Mouse (Mus musculus): ENCODE measurements around the gene Prap1. TPM values are rescaled to one million over a fixed set of nuclear protein-coding genes. Genes with fewer than 3 reads are reported as not detected.

Prap1 gene
- polyA plus RNA-seq, 1 experiment, result 1.1 TPM

DNA sequence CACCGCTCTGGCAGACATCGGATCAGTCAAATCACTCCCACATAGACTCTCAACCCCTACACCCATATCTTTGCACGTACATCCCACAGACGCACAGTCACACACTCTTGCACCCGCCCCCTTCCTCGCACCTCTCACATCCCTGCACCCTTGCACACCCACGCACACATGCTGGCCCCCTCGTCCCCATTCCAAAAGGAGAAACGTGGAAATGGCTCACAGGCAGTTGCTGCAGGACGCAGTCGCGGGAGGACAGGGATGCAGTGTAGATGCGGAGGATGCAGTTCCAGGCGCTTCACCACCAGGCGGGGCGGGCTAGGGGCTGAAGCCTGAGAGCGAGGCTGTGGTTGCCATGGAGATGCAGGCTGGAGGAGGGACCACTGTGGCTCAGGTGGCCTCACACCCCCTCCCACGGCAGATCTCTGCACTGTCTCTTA is 10.9 kb upstream of the Prap1 start, which contains the start of gene Caly:
Gene Caly (minus strand): TSS at position 307 of the 437 bp plus-strand sequence.
- DNase-seq, result no peak
- WGBS, result 5% methylated on average over 18 of the region's 18 CpGs
- TF ChIP-seq CTCF (conservative IDR thresholded peaks at IDR 0.05; ENCODE audit: insufficient read depth, insufficient read length, low read depth, low read length), result 0 out of 2 replicates have a peak, but pooled peaks have one; percentile 13
- TF ChIP-seq POLR2A (IDR thresholded peaks at IDR 0.05; ENCODE audit: low read depth, low read length), result no peak
- Histone ChIP-seq H3K4me1 (ENCODE audit: control insufficient read depth, insufficient read depth, low read length) (no peaks in the 10 kb centered on the region), H3K27me3 (replicated peaks; ENCODE audit: control insufficient read depth, insufficient read depth, low read length) (no peaks in the 10 kb centered on the region), H3K27ac (ENCODE audit: insufficient read depth, low read depth, low read length) (no peak within 1 kb of the TSS), H3K4me3 (ENCODE audit: insufficient read depth, low read depth, low read length) (no peak within 1 kb of the TSS), H3K36me3 (ENCODE audit: control insufficient read depth, insufficient read depth, low read length) (no peaks in the 10 kb centered on the region)

DNA sequence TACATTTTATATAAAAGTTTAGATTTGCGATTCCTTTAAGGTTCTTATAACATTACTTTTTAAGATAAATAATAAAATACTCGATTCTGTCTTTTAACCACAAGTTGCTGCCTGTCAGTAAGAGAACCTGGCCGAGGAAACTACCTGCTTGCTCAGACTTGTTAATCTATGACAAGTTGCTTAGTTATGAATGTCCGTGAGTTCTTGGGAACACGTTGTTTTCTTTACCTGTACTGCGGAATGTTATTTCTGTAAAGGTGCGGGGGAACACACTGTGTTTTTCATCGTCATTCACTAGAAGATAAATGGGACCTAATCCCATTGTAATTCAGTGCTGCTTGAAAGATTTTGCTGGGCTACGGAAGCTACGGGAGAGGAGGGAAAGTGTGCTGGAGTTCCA is 2.6 kb upstream of the Prap1 start:
- WGBS, result 55% methylated on average over 10 of the region's 10 CpGs
- TF ChIP-seq POLR2A (IDR thresholded peaks at IDR 0.05; ENCODE audit: low read depth, low read length) (no peak), CTCF (conservative IDR thresholded peaks at IDR 0.05; ENCODE audit: insufficient read depth, insufficient read length, low read depth, low read length) (no peak)
- Histone ChIP-seq H3K4me3 (ENCODE audit: insufficient read depth, low read depth, low read length) (no peak overlapping the region), H3K4me1 (ENCODE audit: control insufficient read depth, insufficient read depth, low read length) (peaks cover 11% of the 10 kb centered on the region), H3K36me3 (ENCODE audit: control insufficient read depth, insufficient read depth, low read length) (no peaks in the 10 kb centered on the region), H3K27ac (ENCODE audit: insufficient read depth, low read depth, low read length) (no peak overlapping the region), H3K27me3 (replicated peaks; ENCODE audit: control insufficient read depth, insufficient read depth, low read length) (no peaks in the 10 kb centered on the region)
- no peak for DNase-seq

DNA sequence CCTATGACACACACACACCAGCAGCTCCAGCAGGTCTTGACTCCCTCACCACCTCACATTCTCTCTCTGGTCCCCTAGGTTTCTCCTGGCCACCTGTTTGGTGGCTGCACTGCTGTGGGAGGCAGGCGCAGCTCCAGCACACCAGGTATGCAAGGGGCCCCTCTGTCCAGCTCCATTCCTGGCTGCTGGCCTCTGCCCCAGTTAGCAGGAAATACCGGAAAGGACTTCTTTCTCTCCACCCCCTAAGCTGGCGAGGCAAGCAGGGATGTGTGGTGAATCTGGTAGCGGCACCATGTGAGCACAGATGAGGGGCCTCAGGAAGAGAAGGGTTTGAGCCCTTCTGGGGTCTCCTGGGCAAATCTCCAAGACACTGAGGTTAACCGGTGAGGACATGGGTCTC is 1.8 kb downstream of the Prap1 start:
- 29% methylated on average over 5 of the region's 5 CpGs for WGBS
- Histone ChIP-seq H3K4me1 (ENCODE audit: control insufficient read depth, insufficient read depth, low read length) (peaks cover 16% of the 10 kb centered on the region), H3K27ac (ENCODE audit: insufficient read depth, low read depth, low read length) (no peak overlapping the region), H3K4me3 (ENCODE audit: insufficient read depth, low read depth, low read length) (no peak overlapping the region), H3K36me3 (ENCODE audit: control insufficient read depth, insufficient read depth, low read length) (no peaks in the 10 kb centered on the region), H3K27me3 (replicated peaks; ENCODE audit: control insufficient read depth, insufficient read depth, low read length) (no peaks in the 10 kb centered on the region)
- no peak for TF ChIP-seq CTCF (conservative IDR thresholded peaks at IDR 0.05; ENCODE audit: insufficient read depth, insufficient read length, low read depth, low read length)
- TF ChIP-seq POLR2A (IDR thresholded peaks at IDR 0.05; ENCODE audit: low read depth, low read length), result no peak
- no peak for DNase-seq

DNA sequence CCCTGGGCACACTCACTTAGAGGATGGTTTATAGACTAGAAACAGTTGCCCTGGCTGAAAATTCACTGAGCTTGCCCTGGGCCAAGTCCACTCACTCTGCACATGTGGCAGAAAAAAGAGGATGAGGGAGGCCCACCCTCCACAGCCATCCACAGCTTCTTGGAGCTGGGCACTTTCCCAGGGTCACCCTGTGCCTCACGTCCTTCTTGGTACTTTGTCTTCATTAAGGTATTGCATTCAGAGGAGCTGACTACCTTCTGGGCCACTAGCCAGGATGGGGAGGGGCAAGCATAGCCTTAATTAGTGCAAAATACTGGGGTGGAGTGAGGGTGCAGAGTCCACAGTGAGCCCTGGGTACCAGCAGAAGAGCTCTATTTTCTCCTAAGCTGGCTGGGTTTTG is 2.4 kb downstream of the Prap1 start:
- Histone ChIP-seq H3K4me1 (ENCODE audit: control insufficient read depth, insufficient read depth, low read length) (peaks cover 16% of the 10 kb centered on the region), H3K27me3 (replicated peaks; ENCODE audit: control insufficient read depth, insufficient read depth, low read length) (no peaks in the 10 kb centered on the region), H3K4me3 (ENCODE audit: insufficient read depth, low read depth, low read length) (no peak overlapping the region), H3K27ac (ENCODE audit: insufficient read depth, low read depth, low read length) (no peak overlapping the region), H3K36me3 (ENCODE audit: control insufficient read depth, insufficient read depth, low read length) (no peaks in the 10 kb centered on the region)
- TF ChIP-seq CTCF (conservative IDR thresholded peaks at IDR 0.05; ENCODE audit: insufficient read depth, insufficient read length, low read depth, low read length), result no peak
- TF ChIP-seq POLR2A (IDR thresholded peaks at IDR 0.05; ENCODE audit: low read depth, low read length), result no peak
- WGBS, result 12% methylated on average over 1 of the region's 1 CpGs
- peak; percentile 92 for DNase-seq

DNA sequence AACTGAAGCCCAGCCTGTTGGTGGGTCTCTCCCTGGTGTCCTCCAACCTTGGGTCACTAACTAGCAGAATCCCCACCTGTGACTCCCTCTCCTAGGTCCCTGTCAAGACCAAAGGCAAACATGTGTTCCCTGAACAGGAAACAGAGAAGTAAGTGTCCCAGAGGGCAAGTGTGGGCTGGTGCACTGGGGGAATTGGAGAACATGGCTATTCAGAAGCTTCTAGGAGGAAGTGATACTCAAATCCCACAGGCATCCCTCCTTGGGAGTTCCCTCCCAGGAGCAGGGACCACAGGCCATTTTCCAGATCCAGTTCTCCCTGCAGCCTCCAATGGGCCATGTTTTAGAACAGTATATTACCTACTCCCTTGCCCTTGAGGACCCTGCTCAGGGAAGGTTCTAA is 2.9 kb downstream of the Prap1 start:
- no peaks in the 10 kb centered on the region for H3K36me3 ChIP-seq (ENCODE audit: control insufficient read depth, insufficient read depth, low read length)
- TF ChIP-seq POLR2A (IDR thresholded peaks at IDR 0.05; ENCODE audit: low read depth, low read length) (no peak), CTCF (conservative IDR thresholded peaks at IDR 0.05; ENCODE audit: insufficient read depth, insufficient read length, low read depth, low read length) (no peak)
- no peak overlapping the region for H3K27ac ChIP-seq (ENCODE audit: insufficient read depth, low read depth, low read length)
- H3K27me3 ChIP-seq (replicated peaks; ENCODE audit: control insufficient read depth, insufficient read depth, low read length), result no peaks in the 10 kb centered on the region
- H3K4me3 ChIP-seq (ENCODE audit: insufficient read depth, low read depth, low read length), result no peak overlapping the region
- no peak for DNase-seq
- H3K4me1 ChIP-seq (ENCODE audit: control insufficient read depth, insufficient read depth, low read length), result peaks cover 16% of the 10 kb centered on the region

DNA sequence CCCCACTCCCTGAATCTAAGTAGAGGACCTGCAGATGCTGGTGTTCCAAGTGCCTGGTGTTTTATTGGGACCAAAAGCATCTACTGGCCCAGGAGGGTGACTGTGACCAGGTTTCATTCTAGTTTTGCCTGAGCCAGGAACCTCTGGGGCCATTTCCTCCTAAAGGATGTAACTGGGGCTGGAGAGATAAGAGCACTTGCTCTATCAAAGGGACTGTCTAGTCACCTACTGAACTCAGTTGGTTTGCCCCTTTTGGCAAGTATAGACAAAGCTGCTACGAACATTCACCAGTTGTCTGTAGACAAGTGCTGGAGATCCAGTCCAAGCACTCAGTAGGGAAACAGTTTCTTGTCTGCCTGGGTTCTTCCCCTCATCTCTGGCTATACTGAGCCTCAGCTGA is 5.3 kb downstream of the Prap1 start:
- 93% methylated on average over 1 of the region's 1 CpGs for WGBS

DNA sequence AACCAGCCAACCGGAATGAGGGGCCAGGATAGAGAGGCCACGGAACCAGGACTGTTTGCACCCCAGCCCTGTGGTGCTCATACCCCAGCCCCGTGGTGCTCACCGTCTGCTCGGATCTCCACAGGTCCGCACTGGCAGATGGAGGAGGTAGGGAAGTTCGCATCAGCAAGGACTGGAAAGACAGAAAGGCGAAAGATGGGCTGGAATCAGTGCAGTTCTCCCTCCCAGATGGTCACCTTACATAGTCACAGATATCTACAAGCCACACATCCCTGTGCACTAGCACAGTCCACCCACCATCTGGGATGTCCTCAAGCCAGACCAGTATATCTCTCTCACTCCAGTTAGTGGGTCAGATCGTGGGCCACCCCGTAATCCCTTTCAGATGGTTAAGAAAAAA is 8.3 kb downstream of the Prap1 start:
- Histone ChIP-seq H3K4me3 (ENCODE audit: insufficient read depth, low read depth, low read length) (peak overlapping the region; percentile 52), H3K27me3 (replicated peaks; ENCODE audit: control insufficient read depth, insufficient read depth, low read length) (no peaks in the 10 kb centered on the region), H3K27ac (ENCODE audit: insufficient read depth, low read depth, low read length) (peak overlapping the region; percentile 74; the same call in 1 of the 2 replicates), H3K36me3 (ENCODE audit: control insufficient read depth, insufficient read depth, low read length) (no peaks in the 10 kb centered on the region), H3K4me1 (ENCODE audit: control insufficient read depth, insufficient read depth, low read length) (peaks cover 3% of the 10 kb centered on the region)
- TF ChIP-seq CTCF (conservative IDR thresholded peaks at IDR 0.05; ENCODE audit: insufficient read depth, insufficient read length, low read depth, low read length) (no peak), POLR2A (IDR thresholded peaks at IDR 0.05; ENCODE audit: low read depth, low read length) (no peak)
- 66% methylated on average over 10 of the region's 10 CpGs for WGBS
- no peak for DNase-seq

More for the DNA sequence above, 5.3 kb downstream of the Prap1 start:
- no peak for DNase-seq
- Histone ChIP-seq H3K36me3 (ENCODE audit: control insufficient read depth, insufficient read depth, low read length) (no peaks in the 10 kb centered on the region), H3K27me3 (replicated peaks; ENCODE audit: control insufficient read depth, insufficient read depth, low read length) (no peaks in the 10 kb centered on the region), H3K4me1 (ENCODE audit: control insufficient read depth, insufficient read depth, low read length) (peaks cover 20% of the 10 kb centered on the region), H3K27ac (ENCODE audit: insufficient read depth, low read depth, low read length) (no peak overlapping the region), H3K4me3 (ENCODE audit: insufficient read depth, low read depth, low read length) (no peak overlapping the region)
- TF ChIP-seq POLR2A (IDR thresholded peaks at IDR 0.05; ENCODE audit: low read depth, low read length), result no peak
- TF ChIP-seq CTCF (conservative IDR thresholded peaks at IDR 0.05; ENCODE audit: insufficient read depth, insufficient read length, low read depth, low read length), result no peak
